In the genomic region with DNA sequence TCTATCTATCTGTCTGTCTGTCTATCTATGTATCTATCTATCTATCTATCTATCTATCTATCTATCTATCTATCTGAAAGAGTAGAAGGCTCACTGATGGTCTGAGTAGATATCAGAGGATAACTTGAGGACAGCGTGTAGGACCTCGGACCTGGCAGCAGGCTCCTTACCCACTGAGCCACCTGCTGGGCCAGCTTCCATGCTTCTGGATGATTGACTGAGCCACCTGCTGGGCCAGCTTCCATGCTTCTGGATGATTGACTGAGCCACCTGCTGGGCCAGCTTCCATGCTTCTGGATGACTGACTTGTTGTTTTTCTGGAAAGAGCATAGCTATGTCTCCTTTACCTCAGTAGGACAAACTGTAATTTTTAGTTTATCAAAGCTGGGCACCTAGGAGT, we compare ENCODE assay signal across 7 mouse cellular contexts. TPM values are rescaled to one million over a fixed set of nuclear protein-coding genes. Genes with fewer than 3 reads are reported as not detected.
DNase-seq lines count a peak whose midpoint lies in the region; ATAC-seq and TF ChIP-seq lines count a peak whose summit lies in the region.
"Not testable (repeated sequence)": the region's sequence is repeated elsewhere in the genome, so short reads cannot be mapped to it uniquely, and the experiment has no call there.

No protein-coding gene starts in this region.

- not testable (repeated sequence) for H3K4me3 ChIP-seq in C2C12 (ENCODE audit: insufficient read depth, poor library complexity, severe bottlenecking); embryonic facial prominence, embryonic 15.5 days (replicated peaks); gastrocnemius, adult 2 months; myocyte

- not testable (repeated sequence) for H3K4me1 ChIP-seq in embryonic facial prominence, embryonic 15.5 days

- H3K9me3 ChIP-seq in embryonic facial prominence, embryonic 15.5 days (replicated peaks) = not testable (repeated sequence)

- ATAC-seq in embryonic facial prominence, embryonic 15.5 days (ENCODE audit: insufficient number of reproducible peaks, low FRiP score, low TSS enrichment, low read depth) = peak; percentile 43; the same call in 1 of the 2 replicates

- H3K27me3 ChIP-seq in C2C12 (ENCODE audit: control insufficient read depth, insufficient read depth, insufficient read length); embryonic facial prominence, embryonic 15.5 days; myocyte (ENCODE audit: control insufficient read depth, insufficient read depth, insufficient read length): not testable (repeated sequence)

- H3K36me3 ChIP-seq in C2C12 (ENCODE audit: control insufficient read depth, insufficient read depth) = peaks cover 53% of the 10 kb centered on the region
- peaks cover 27% of the 10 kb centered on the region for H3K36me3 ChIP-seq in embryonic facial prominence, embryonic 15.5 days
- H3K36me3 ChIP-seq in myocyte (ENCODE audit: control insufficient read depth, insufficient read depth) = peaks cover 24% of the 10 kb centered on the region

- not testable (repeated sequence) for H3ac ChIP-seq in C2C12 (ENCODE audit: control insufficient read depth, insufficient read length, low read depth); myocyte (ENCODE audit: control insufficient read depth, insufficient read length)

- not testable (repeated sequence) for H3K79me3 ChIP-seq in C2C12 (ENCODE audit: low read depth)

- not testable (repeated sequence) for H3K27ac ChIP-seq in embryonic facial prominence, embryonic 15.5 days (replicated peaks)
- peak overlapping the region; percentile 64 for H3K27ac ChIP-seq in gastrocnemius, adult 2 months

- not testable (repeated sequence) for TF ChIP-seq CTCF in C2C12 (IDR thresholded peaks at IDR 0.05; ENCODE audit: control insufficient read depth, insufficient read depth, insufficient read length); gastrocnemius, adult 2 months (IDR thresholded peaks at IDR 0.05)

- not testable (repeated sequence) for TF ChIP-seq POLR2A in myocyte (IDR thresholded peaks at IDR 0.05; ENCODE audit: insufficient read length, low read depth)

- not testable (repeated sequence) for H3K9ac ChIP-seq in embryonic facial prominence, embryonic 15.5 days

- 82% methylated on average over 2 of the region's 2 CpGs for WGBS in embryonic facial prominence, embryonic 15.5 days

- not testable (repeated sequence) for H3K4me2 ChIP-seq in embryonic facial prominence, embryonic 15.5 days (replicated peaks); myocyte (ENCODE audit: low read depth)

- peaks cover 18% of the 10 kb centered on the region for H3K79me2 ChIP-seq in C2C12 (ENCODE audit: control insufficient read depth, insufficient read depth)
- not testable (repeated sequence) for H3K79me2 ChIP-seq in myocyte (ENCODE audit: control insufficient read depth, insufficient read depth)

- intact Hi-C loops in gastrocnemius, adult 2 months (cut with DNase I) = not testable (repeated sequence)

- DNase-seq in gastrocnemius, adult 2 months = peak; percentile 75
- peak; percentile 25 for DNase-seq in gastrocnemius, postnatal 10 days
- peak; percentile 41 for DNase-seq in gastrocnemius, postnatal 25 days
- DNase-seq in heart, adult 11 months = peak; percentile 53

TF ChIP-seq in C2C12, 6 proteins besides CTCF, POLR2A, EP300 and RAD21:
- peak; percentile 97 for TF ChIP-seq MYOD1 (IDR thresholded peaks at IDR 0.05; ENCODE audit: control insufficient read depth, insufficient read length, low read depth)
TF ChIP-seq in C2C12: peak in this region for 1; not testable (repeated sequence) for 5.

TF ChIP-seq in myocyte, 11 proteins besides CTCF, POLR2A, EP300 and RAD21:
- TF ChIP-seq TCF12 (IDR thresholded peaks at IDR 0.05; ENCODE audit: insufficient read depth, poor library complexity, severe bottlenecking) = peak; percentile 78
- TF ChIP-seq TCF3 (IDR thresholded peaks at IDR 0.05; ENCODE audit: insufficient read length, low read depth) = peak; percentile 66
- TF ChIP-seq MYOD1 (IDR thresholded peaks at IDR 0.05; ENCODE audit: control insufficient read depth in 1 of 3, insufficient read length in 2 of 3, low read depth in 2 of 3) = peak; percentile 97 to 99 (median 98)
- peak; percentile 59 to 83 (median 65) for TF ChIP-seq MYOG (IDR thresholded peaks at IDR 0.05; ENCODE audit: control insufficient read depth in 1 of 3, insufficient read depth in 1 of 3, insufficient read length in 2 of 3, low read depth in 2 of 3)

RNA-seq across cellular contexts. Expression of a gene that starts 12.5 kb away (rescaled TPM):
- polyA plus RNA-seq in C2C12 (2012; fragmentation: generic; extraction: Trizol) = 17.3 TPM
- 40.9 and 42.6 TPM in 2 replicates for polyA plus RNA-seq in embryonic facial prominence, embryonic 15.5 days (2015; fragmentation: Nextera tagmentation; extraction: Ambion mirVana)
- total RNA-seq in gastrocnemius, adult 2 months (2021) = 10 to 100 TPM; 17.2 to 22.7 TPM
- 10 to 100 TPM; 27.0 to 31.5 TPM for total RNA-seq in gastrocnemius, postnatal 10 days (2021)
- total RNA-seq in gastrocnemius, postnatal 25 days (2021) = 10 to 100 TPM; 15.5 to 18.4 TPM
- polyA plus RNA-seq in myocyte (2012; fragmentation: generic; extraction: Trizol) = 26.6 TPM

RNA-seq across cellular contexts. Expression of a gene that starts 13.2 kb away (rescaled TPM):
- 46.5 TPM for polyA plus RNA-seq in C2C12 (2012; fragmentation: generic; extraction: Trizol)
- polyA plus RNA-seq in embryonic facial prominence, embryonic 15.5 days (2015; fragmentation: Nextera tagmentation; extraction: Ambion mirVana) = 54.2 and 54.8 TPM in 2 replicates
- 10 to 100 TPM; 16.6 to 21.9 TPM for total RNA-seq in gastrocnemius, adult 2 months (2021)
- 10 to 100 TPM; 32.6 to 38.6 TPM for total RNA-seq in gastrocnemius, postnatal 10 days (2021)
- 10 to 100 TPM; 19.4 TPM for total RNA-seq in gastrocnemius, postnatal 25 days (2021)
- 28.3 TPM for polyA plus RNA-seq in myocyte (2012; fragmentation: generic; extraction: Trizol)

RNA-seq across cellular contexts. Expression of a gene that starts 59.8 kb away (rescaled TPM):
- polyA plus RNA-seq in C2C12 (2012; fragmentation: generic; extraction: Trizol) (32.6 TPM), myocyte (2012; fragmentation: generic; extraction: Trizol) (48.1 TPM)
- polyA plus RNA-seq in embryonic facial prominence, embryonic 15.5 days (2015; fragmentation: Nextera tagmentation; extraction: Ambion mirVana) = 118 and 122 TPM in 2 replicates
- total RNA-seq in gastrocnemius, adult 2 months (2021) = 100 to 1,000 TPM; 169 to 229 TPM
- 100 to 1,000 TPM; 105 to 133 TPM for total RNA-seq in gastrocnemius, postnatal 10 days (2021)
- 100 to 1,000 TPM; 132 to 141 TPM for total RNA-seq in gastrocnemius, postnatal 25 days (2021)

Comparison
In these comparisons a context has a peak if more than half of its experiments do, and no peak if none do; other contexts are left out.
1. DNase-seq: peak in every context shown above with its lines; median percentile 75 in gastrocnemius, adult 2 months; 53 in heart, adult 11 months; 41 in gastrocnemius, postnatal 25 days; 25 in gastrocnemius, postnatal 10 days.